Mouse (Mus musculus) thymus, adult 2 months (tissue): Measurements from ENCODE around the gene Sema6d.

Experiments
- CTCF ChIP-seq: fragments of 200-500 bp; IDR thresholded peaks from 2 replicates; pipeline ENCODE4 v1.5.1; 2012; ENCODE audit warnings: mild to moderate bottlenecking, control low read depth, low read length, moderate library complexity, borderline replicate concordance; ENCODE audit not compliant: control insufficient read depth, poor library complexity, insufficient read depth; ENCODE audit errors: extremely low read depth
- POLR2A ChIP-seq: fragments of 200-500 bp; IDR thresholded peaks from 2 replicates; pipeline ENCODE4 v1.6.1; 2012; ENCODE audit warnings: mild to moderate bottlenecking, low read length, control low read depth, moderate library complexity; ENCODE audit not compliant: control insufficient read depth, poor library complexity, insufficient read depth; ENCODE audit errors: extremely low read depth

- TF ChIP-seq POLR2A (no peak), CTCF (no peak)
Measured at GRCm38 (mm10) chr2:124205811-124206210, 116.0 kb downstream of the Sema6d start.
